ENCODE assay signal across 8 mouse cellular contexts in the genomic region with DNA sequence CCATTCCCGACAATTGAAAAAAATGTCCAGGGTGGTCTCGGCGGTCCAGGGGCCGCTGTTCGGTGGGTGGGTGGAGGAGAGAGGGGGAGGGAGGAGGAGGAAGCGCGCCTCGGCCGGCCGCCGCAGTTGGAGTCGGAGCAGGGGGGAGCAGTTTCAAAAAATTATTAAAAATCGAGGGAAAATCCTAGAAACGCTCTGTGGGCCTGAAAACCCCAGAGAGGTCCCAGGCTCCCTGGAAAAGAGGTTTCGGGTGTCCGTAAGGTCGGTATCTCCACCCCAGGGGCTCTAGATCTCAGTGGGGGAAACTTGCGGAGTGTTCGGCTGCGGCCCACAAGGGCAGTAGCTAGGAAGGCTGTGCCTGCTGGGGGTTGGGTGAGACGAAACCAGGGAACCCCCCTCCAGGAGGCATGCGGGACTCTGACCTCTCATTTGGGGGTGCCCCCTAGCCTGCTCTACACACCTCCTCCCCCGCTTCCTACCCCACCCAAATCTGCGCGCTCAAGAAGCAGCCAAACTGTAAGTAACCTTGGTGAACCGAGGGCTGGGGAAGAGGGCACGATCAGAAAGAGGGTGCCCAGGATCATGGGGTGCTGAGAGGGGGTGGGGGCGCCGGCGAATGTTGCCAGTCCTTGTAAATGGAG. TPM values are rescaled to one million over a fixed set of nuclear protein-coding genes. Genes with fewer than 3 reads are reported as not detected.
A peak's percentile ranks its signal among the peaks of the same experiment; 100 is the strongest.
DNase-seq lines count a peak whose midpoint lies in the region; ATAC-seq and TF ChIP-seq lines count a peak whose summit lies in the region.

No protein-coding gene starts in this region.

- peak overlapping the region; percentile 99 for H3K4me3 ChIP-seq in G1E (ENCODE audit: low read depth, low read length)
- peak overlapping the region; percentile 86 for H3K4me3 ChIP-seq in forebrain, embryonic 11.5 days (ENCODE audit: low read depth, low read length)
- H3K4me3 ChIP-seq in hindbrain, postnatal 0 days (ENCODE audit: low read length), result peak overlapping the region; percentile 61
- peak overlapping the region; percentile 72 for H3K4me3 ChIP-seq in lung, embryonic 15.5 days

- peaks cover 72% of the 10 kb centered on the region for H3K4me1 ChIP-seq in G1E (ENCODE audit: insufficient read depth, low read depth, low read length)
- peaks cover 30% of the 10 kb centered on the region for H3K4me1 ChIP-seq in forebrain, embryonic 11.5 days (replicated peaks; ENCODE audit: control insufficient read depth, insufficient read depth, low read length)
- H3K4me1 ChIP-seq in hindbrain, postnatal 0 days (ENCODE audit: insufficient read depth, low read length), result peaks cover 20% of the 10 kb centered on the region
- H3K4me1 ChIP-seq in lung, embryonic 15.5 days, result peaks cover 65% of the 10 kb centered on the region

- H3K27ac ChIP-seq in forebrain, embryonic 11.5 days (ENCODE audit: low read depth, low read length), result peak overlapping the region; percentile 41; the same call in 1 of the 2 replicates
- peak overlapping the region; percentile 64 for H3K27ac ChIP-seq in hindbrain, postnatal 0 days
- peak overlapping the region; percentile 70 for H3K27ac ChIP-seq in lung, embryonic 15.5 days

- peaks cover 5% of the 10 kb centered on the region; the same call in 1 of the 2 replicates for H3K27me3 ChIP-seq in G1E (ENCODE audit: insufficient read depth, low read length)
- peaks cover 10% of the 10 kb centered on the region for H3K27me3 ChIP-seq in forebrain, embryonic 11.5 days (ENCODE audit: control insufficient read depth, insufficient read depth, low read length)
- H3K27me3 ChIP-seq in hindbrain, postnatal 0 days (ENCODE audit: insufficient read depth, low read length), result peaks cover 15% of the 10 kb centered on the region
- H3K27me3 ChIP-seq in lung, embryonic 15.5 days, result no peaks in the 10 kb centered on the region

- WGBS in forebrain, embryonic 11.5 days, result under 1% methylated on average over 30 of the region's 30 CpGs
- under 1% methylated on average over 30 of the region's 30 CpGs for WGBS in hindbrain, postnatal 0 days
- under 1% methylated on average over 30 of the region's 30 CpGs for WGBS in lung, embryonic 15.5 days

- H3K9ac ChIP-seq in forebrain, embryonic 11.5 days (ENCODE audit: low read length), result peak overlapping the region; percentile 94
- peak overlapping the region; percentile 78 for H3K9ac ChIP-seq in hindbrain, postnatal 0 days (replicated peaks; ENCODE audit: low read length)
- peak overlapping the region; percentile 75 for H3K9ac ChIP-seq in lung, embryonic 15.5 days

- H3K4me2 ChIP-seq in forebrain, embryonic 11.5 days (ENCODE audit: low read depth, low read length, severe bottlenecking), result peak overlapping the region; percentile 82
- peak overlapping the region; percentile 88 for H3K4me2 ChIP-seq in hindbrain, postnatal 0 days (ENCODE audit: low read depth, low read length)
- peak overlapping the region; percentile 93 for H3K4me2 ChIP-seq in lung, embryonic 15.5 days

- H3K9me3 ChIP-seq in G1E (replicated peaks), result no peaks in the 10 kb centered on the region
- H3K9me3 ChIP-seq in forebrain, embryonic 11.5 days (ENCODE audit: control insufficient read depth, low read length), result no peaks in the 10 kb centered on the region
- no peaks in the 10 kb centered on the region for H3K9me3 ChIP-seq in hindbrain, postnatal 0 days (ENCODE audit: low read length)
- H3K9me3 ChIP-seq in lung, embryonic 15.5 days, result no peaks in the 10 kb centered on the region

- intact Hi-C loops in heart, postnatal 25 days (cut with DNase I), result loop anchor here (2.0 kb wide), 1 partner anchor 123 kb away; no protein-coding TSS in a partner anchor

- no peak for ATAC-seq in G1E (ENCODE audit: extremely low read depth, insufficient number of reproducible peaks, low FRiP score, poor library complexity, severe bottlenecking)
- ATAC-seq in forebrain, embryonic 11.5 days (replicated peaks; ENCODE audit: low FRiP score), result no peak
- ATAC-seq in hindbrain, postnatal 0 days, result no peak
- ATAC-seq in lung, embryonic 15.5 days (ENCODE audit: borderline replicate concordance, extremely low read depth, low FRiP score, low TSS enrichment), result no peak

- DNase-seq in heart, adult 11 months, result peak; percentile 97
- no peak for DNase-seq in heart, postnatal 25 days (ENCODE audit: low spot score)
- DNase-seq in G1E (ENCODE audit: low spot score), result peak; percentile 33
- peak; percentile 67 for DNase-seq in forebrain, embryonic 11.5 days (ENCODE audit: low spot score)
- no peak for DNase-seq in hindbrain, postnatal 0 days (ENCODE audit: low spot score)
- peak; percentile 68 to 69 for DNase-seq in spleen, postnatal 36 days (ENCODE audit: low spot score in 2 of 2)
- DNase-seq in cerebellum, postnatal 4 days (ENCODE audit: low spot score in 2 of 2), result no peak

- H3K36me3 ChIP-seq in G1E (replicated peaks), result peaks cover 46% of the 10 kb centered on the region
- H3K36me3 ChIP-seq in forebrain, embryonic 11.5 days (ENCODE audit: control insufficient read depth, insufficient read depth, low read length), result peaks cover 4% of the 10 kb centered on the region; the same call in 1 of the 2 replicates
- H3K36me3 ChIP-seq in hindbrain, postnatal 0 days (ENCODE audit: insufficient read depth, low read length), result no peaks in the 10 kb centered on the region
- no peaks in the 10 kb centered on the region; the same call in 1 of the 2 replicates for H3K36me3 ChIP-seq in lung, embryonic 15.5 days

- no peak for TF ChIP-seq CTCF in G1E (IDR thresholded peaks at IDR 0.05; ENCODE audit: low read depth, low read length)
- TF ChIP-seq CTCF in hindbrain, postnatal 0 days (IDR thresholded peaks at IDR 0.05; ENCODE audit: low read depth), result no peak

RNA-seq across cellular contexts. Expression of a gene that starts 2.6 kb away (rescaled TPM):
- total RNA-seq in heart, postnatal 25 days (2021), result 100 to 1,000 TPM; 155 to 157 TPM
- total RNA-seq in G1E (2014; fragmentation: Nextera tagmentation), result 549 and 656 TPM in 2 replicates
- total RNA-seq in G1E (2017), result 127 and 152 TPM in 2 replicates
- polyA plus RNA-seq in G1E (2012), result 822 and 1,195 TPM in 2 replicates
- polyA plus RNA-seq in forebrain, embryonic 11.5 days (2014; fragmentation: Nextera tagmentation; extraction: Ambion mirVana), result 1,258 and 1,292 TPM in 2 replicates
- 22.3 and 27.1 TPM in 2 replicates for total RNA-seq in hindbrain, postnatal 0 days (2014; rRNA removed)
- polyA plus RNA-seq in hindbrain, postnatal 0 days (2015; fragmentation: Nextera tagmentation; extraction: Ambion mirVana), result 229 and 263 TPM in 2 replicates
- polyA plus RNA-seq in lung, embryonic 15.5 days (2015; fragmentation: Nextera tagmentation; extraction: Ambion mirVana), result 599 and 663 TPM in 2 replicates

RNA-seq across cellular contexts. Expression of a gene that starts 40.1 kb away (rescaled TPM):
- total RNA-seq in heart, postnatal 25 days (2021), result 10 to 100 TPM; 41.9 to 50.4 TPM
- 2.5 and 3.4 TPM in 2 replicates for total RNA-seq in G1E (2014; fragmentation: Nextera tagmentation)
- 4.0 and 4.7 TPM in 2 replicates for total RNA-seq in G1E (2017)
- 0.94 and 1.1 TPM in 2 replicates for polyA plus RNA-seq in G1E (2012)
- 5.3 and 6.8 TPM in 2 replicates for polyA plus RNA-seq in forebrain, embryonic 11.5 days (2014; fragmentation: Nextera tagmentation; extraction: Ambion mirVana)
- 6.6 and 7.7 TPM in 2 replicates for total RNA-seq in hindbrain, postnatal 0 days (2014; rRNA removed)
- 4.9 and 5.2 TPM in 2 replicates for polyA plus RNA-seq in hindbrain, postnatal 0 days (2015; fragmentation: Nextera tagmentation; extraction: Ambion mirVana)
- polyA plus RNA-seq in lung, embryonic 15.5 days (2015; fragmentation: Nextera tagmentation; extraction: Ambion mirVana), result 3.2 and 3.7 TPM in 2 replicates

Comparison
In these comparisons a context has a peak if more than half of its experiments do, and no peak if none do; other contexts are left out.
1. DNase-seq: peak in heart, adult 11 months (single experiment), G1E (single experiment), forebrain, embryonic 11.5 days (single experiment) and spleen, postnatal 36 days (2 of 2); none in heart, postnatal 25 days (single experiment), hindbrain, postnatal 0 days (single experiment) and cerebellum, postnatal 4 days (0 of 2).
2. Peak in every context shown above with its lines, with median percentiles within 50 percentile points of each other: H3K4me3 ChIP-seq, H3K27ac ChIP-seq, H3K4me2 ChIP-seq and H3K9ac ChIP-seq.